Mouse (Mus musculus) ES-E14 (cell line): ENCODE measurements around the gene Mmp7.

ENCODE experiments used
- CHD2 ChIP-seq: IDR thresholded peaks from 2 replicates; pipeline ENCODE4 v1.6.1; 2014; ENCODE audit warnings: mild to moderate bottlenecking, low read depth, low read length, inconsistent platforms
- ZNF384 ChIP-seq: IDR thresholded peaks from 2 replicates; pipeline ENCODE4 v1.6.1; 2012; ENCODE audit warnings: low read depth, low read length, inconsistent platforms

GRCm38 (mm10) chr9:7693961-7694360 lies 2.1 kb downstream of the Mmp7 start:
- TF ChIP-seq ZNF384 = no peak
- no peak for TF ChIP-seq CHD2
